Mouse (Mus musculus) cerebellum, adult 9-10 months (tissue): ENCODE results near the gene Cfap54.

ENCODE experiments used
- DNase-seq: peaks from one replicate; pipeline ENCODE4 v3.0.0; 2022

Cfap54 gene

GRCm38 (mm10) chr10:92934506-92934905, 146.9 kb downstream of the Cfap54 start:
- DNase-seq: no peak

- no peak for DNase-seq
Measured at GRCm38 (mm10) chr10:92933616-92934015, 147.8 kb downstream of the Cfap54 start.

GRCm38 (mm10) chr10:92932464-92932863, 149.0 kb downstream of the Cfap54 start:
- no peak for DNase-seq

- DNase-seq: no peak
Measured at GRCm38 (mm10) chr10:92930036-92930435, 151.4 kb downstream of the Cfap54 start.

- DNase-seq: no peak
Measured at GRCm38 (mm10) chr10:92928256-92928655, 153.2 kb downstream of the Cfap54 start.

- DNase-seq: no peak
Measured at GRCm38 (mm10) chr10:92918551-92918950, 162.9 kb downstream of the Cfap54 start.

- no peak for DNase-seq
Measured at GRCm38 (mm10) chr10:92907246-92907645, 174.2 kb downstream of the Cfap54 start.

- no peak for DNase-seq
Measured at GRCm38 (mm10) chr10:92888466-92888865, 193.0 kb downstream of the Cfap54 start.

GRCm38 (mm10) chr10:92878000-92878399, 203.4 kb downstream of the Cfap54 start:
- DNase-seq: no peak

- DNase-seq: no peak
Measured at GRCm38 (mm10) chr10:92840980-92841379, 240.4 kb downstream of the Cfap54 start.

- peak; percentile 22 for DNase-seq
Measured at GRCm38 (mm10) chr10:92837572-92837971, 243.8 kb downstream of the Cfap54 start.

GRCm38 (mm10) chr10:92837045-92837444, 244.4 kb downstream of the Cfap54 start:
- no peak for DNase-seq

- DNase-seq: no peak
Measured at GRCm38 (mm10) chr10:92821499-92821898, 259.9 kb downstream of the Cfap54 start.

- no peak for DNase-seq
Measured at GRCm38 (mm10) chr10:92818190-92818589, 263.2 kb downstream of the Cfap54 start.

GRCm38 (mm10) chr10:92816903-92817302, 264.5 kb downstream of the Cfap54 start:
- no peak for DNase-seq

- no peak for DNase-seq
Measured at GRCm38 (mm10) chr10:92810894-92811293, 270.5 kb downstream of the Cfap54 start.

- DNase-seq: no peak
Measured at GRCm38 (mm10) chr10:92791908-92792307, 289.5 kb downstream of the Cfap54 start.

GRCm38 (mm10) chr10:92791531-92791900, 289.9 kb downstream of the Cfap54 start:
- DNase-seq: no peak

GRCm38 (mm10) chr10:92790893-92791530, 290.4 kb downstream of the Cfap54 start:
- no peak for DNase-seq

GRCm38 (mm10) chr10:92790247-92790646, 291.2 kb downstream of the Cfap54 start:
- DNase-seq: no peak

GRCm38 (mm10) chr10:92788410-92789096, 292.9 kb downstream of the Cfap54 start:
- DNase-seq: no peak

- no peak for DNase-seq
Measured at GRCm38 (mm10) chr10:92782691-92783090, 298.7 kb downstream of the Cfap54 start.

- no peak for DNase-seq
Measured at GRCm38 (mm10) chr10:92754359-92754758, 327.1 kb downstream of the Cfap54 start.

- DNase-seq: no peak
Measured at GRCm38 (mm10) chr10:92730339-92730738, 351.1 kb downstream of the Cfap54 start.

GRCm38 (mm10) chr10:92728723-92729122, 352.7 kb downstream of the Cfap54 start:
- no peak for DNase-seq
